Mouse (Mus musculus) hindlimb bud, embryonic 11.5 days (tissue): ENCODE data around the gene Rbm43.
"Not testable (repeated sequence)": the region's sequence is repeated elsewhere in the genome, so short reads cannot be mapped to it uniquely, and the experiment has no call there.

ENCODE experiments used
- DNase-seq: peaks from one replicate; pipeline ENCODE4 v3.0.0-alpha.2; 2012; ENCODE audit warnings: low read depth, low spot score; ENCODE audit errors: extremely low spot score

Gene Rbm43

GRCm38 (mm10) chr2:51914532-51914931, 20.4 kb downstream of the Rbm43 start:
- DNase-seq = no peak

- DNase-seq = no peak
Observed at GRCm38 (mm10) chr2:51912740-51913139, 22.2 kb downstream of the Rbm43 start.

GRCm38 (mm10) chr2:51911864-51912263, 23.1 kb downstream of the Rbm43 start:
- DNase-seq = no peak

GRCm38 (mm10) chr2:51907538-51908110, 27.3 kb downstream of the Rbm43 start:
- DNase-seq = no peak

GRCm38 (mm10) chr2:51905637-51906036, 29.3 kb downstream of the Rbm43 start:
- no peak for DNase-seq

GRCm38 (mm10) chr2:51892411-51892901, 42.5 kb downstream of the Rbm43 start:
- no peak for DNase-seq

GRCm38 (mm10) chr2:51890961-51891360, 44.0 kb downstream of the Rbm43 start:
- DNase-seq = no peak

- not testable (repeated sequence) for DNase-seq
Observed at GRCm38 (mm10) chr2:51890139-51890538, 44.8 kb downstream of the Rbm43 start.

GRCm38 (mm10) chr2:51880143-51880542, 54.8 kb downstream of the Rbm43 start:
- DNase-seq = no peak
